Mouse (Mus musculus) macrophage (primary cell): ENCODE data around the gene Ubqln1. TPM values are rescaled to one million over a fixed set of nuclear protein-coding genes. Genes with fewer than 3 reads are reported as not detected.
A peak's percentile ranks its signal among the peaks of the same experiment; 100 is the strongest.

Source experiments
- H3K27ac ChIP-seq: fragments of 350-480 bp; formaldehyde crosslinking; 2 replicates; pipeline ENCODE4 v1.9.0; 2021
- H3K36me3 ChIP-seq: fragments of 350-480 bp; formaldehyde crosslinking; 2 replicates; pipeline ENCODE4 v1.9.0; 2021; ENCODE audit errors: inconsistent target
- H3K4me3 ChIP-seq: fragments of 350-480 bp; formaldehyde crosslinking; 2 replicates; pipeline ENCODE4 v1.9.0; 2021; ENCODE audit errors: inconsistent target
- H3K79me2 ChIP-seq: fragments of 350-480 bp; formaldehyde crosslinking; 2 replicates; pipeline ENCODE4 v1.9.0; 2021; ENCODE audit errors: inconsistent target
- WGBS: methylation state at CpG from one replicate; pipeline ENCODE4 v1.1.7; 2026; ENCODE audit warnings: inconsistent platforms; ENCODE audit not compliant: missing documents; 5-methylcytosine and 5-hydroxymethylcytosine counted together
- polyA plus RNA-seq: library from polyadenylated mRNA; stranded (reverse); fragments of 250-400 nt; gene quantifications from 3 replicates; pipeline ENCODE4 v1.2.4, GENCODE M21; 2018; ENCODE audit warnings: inconsistent platforms

The Ubqln1 gene
- polyA plus RNA-seq, 1 experiment from 2014 or later, result 66.0 TPM

- Histone ChIP-seq H3K79me2 (peaks cover 18% of the 10 kb centered on the region; the same call in 1 of the 2 replicates), H3K4me3 (no peak overlapping the region), H3K36me3 (peaks cover 51% of the 10 kb centered on the region), H3K27ac (no peak overlapping the region)
- WGBS, result 58% methylated on average over 4 of the region's 4 CpGs
Observed at GRCm38 (mm10) chr13:58188412-58188811, 27.0 kb downstream of the Ubqln1 start.

- Histone ChIP-seq H3K36me3 (peaks cover 52% of the 10 kb centered on the region), H3K4me3 (no peak overlapping the region), H3K27ac (no peak overlapping the region), H3K79me2 (peaks cover 18% of the 10 kb centered on the region; the same call in 1 of the 2 replicates)
- WGBS, result 94% methylated on average over 3 of the region's 3 CpGs
Observed at GRCm38 (mm10) chr13:58187751-58188150, 27.7 kb downstream of the Ubqln1 start.

GRCm38 (mm10) chr13:58186281-58186680 is 29.2 kb downstream of the Ubqln1 start:
- H3K27ac ChIP-seq, result no peak overlapping the region
- H3K79me2 ChIP-seq, result peaks cover 18% of the 10 kb centered on the region; the same call in 1 of the 2 replicates
- peaks cover 43% of the 10 kb centered on the region for H3K36me3 ChIP-seq
- H3K4me3 ChIP-seq, result no peak overlapping the region
- 98% methylated on average over 8 of the region's 8 CpGs for WGBS

- peaks cover 41% of the 10 kb centered on the region for H3K36me3 ChIP-seq
- H3K4me3 ChIP-seq, result no peak overlapping the region
- 92% methylated on average over 3 of the region's 3 CpGs for WGBS
- peaks cover 18% of the 10 kb centered on the region; the same call in 1 of the 2 replicates for H3K79me2 ChIP-seq
- no peak overlapping the region for H3K27ac ChIP-seq
Observed at GRCm38 (mm10) chr13:58184111-58184510, 31.3 kb downstream of the Ubqln1 start.

- Histone ChIP-seq H3K4me3 (no peak overlapping the region), H3K36me3 (peaks cover 56% of the 10 kb centered on the region), H3K27ac (no peak overlapping the region), H3K79me2 (peaks cover 4% of the 10 kb centered on the region; the same call in 1 of the 2 replicates)
- WGBS, result 93% methylated on average over 14 of the region's 14 CpGs
Observed at GRCm38 (mm10) chr13:58181607-58182551, 33.6 kb downstream of the Ubqln1 start.

GRCm38 (mm10) chr13:58177511-58178208 is 37.8 kb downstream of the Ubqln1 start:
- 98% methylated on average over 9 of the region's 9 CpGs for WGBS
- Histone ChIP-seq H3K4me3 (no peak overlapping the region), H3K27ac (no peak overlapping the region)

GRCm38 (mm10) chr13:58176105-58176504 is 39.3 kb downstream of the Ubqln1 start:
- WGBS, result 98% methylated on average over 3 of the region's 3 CpGs
- no peak overlapping the region for H3K4me3 ChIP-seq
- H3K79me2 ChIP-seq, result no peaks in the 10 kb centered on the region
- H3K27ac ChIP-seq, result no peak overlapping the region
- H3K36me3 ChIP-seq, result peaks cover 54% of the 10 kb centered on the region; the same call in 1 of the 2 replicates

More at GRCm38 (mm10) chr13:58177511-58178208, 37.8 kb downstream of the Ubqln1 start:
- no peaks in the 10 kb centered on the region for H3K79me2 ChIP-seq
- H3K36me3 ChIP-seq, result peaks cover 60% of the 10 kb centered on the region; the same call in 1 of the 2 replicates

GRCm38 (mm10) chr13:58168119-58168518 is 47.3 kb downstream of the Ubqln1 start:
- no peak overlapping the region for H3K4me3 ChIP-seq
- H3K27ac ChIP-seq, result no peak overlapping the region
- H3K36me3 ChIP-seq, result peaks cover 18% of the 10 kb centered on the region
- H3K79me2 ChIP-seq, result no peaks in the 10 kb centered on the region

GRCm38 (mm10) chr13:58163343-58163742 is 52.1 kb downstream of the Ubqln1 start:
- no peak overlapping the region for H3K4me3 ChIP-seq
- peaks cover 38% of the 10 kb centered on the region for H3K36me3 ChIP-seq
- 86% methylated on average over 12 of the region's 12 CpGs for WGBS

GRCm38 (mm10) chr13:58160761-58161160 is 54.7 kb downstream of the Ubqln1 start:
- H3K79me2 ChIP-seq, result peaks cover 9% of the 10 kb centered on the region; the same call in 1 of the 2 replicates
- H3K4me3 ChIP-seq, result no peak overlapping the region
- WGBS, result 98% methylated on average over 13 of the region's 15 CpGs
- no peak overlapping the region for H3K27ac ChIP-seq
- H3K36me3 ChIP-seq, result peaks cover 38% of the 10 kb centered on the region

More at GRCm38 (mm10) chr13:58163343-58163742, 52.1 kb downstream of the Ubqln1 start:
- H3K79me2 ChIP-seq, result peaks cover 9% of the 10 kb centered on the region; the same call in 1 of the 2 replicates
- no peak overlapping the region for H3K27ac ChIP-seq

- WGBS, result 3% methylated on average over 15 of the region's 16 CpGs
- Histone ChIP-seq H3K79me2 (peaks cover 9% of the 10 kb centered on the region; the same call in 1 of the 2 replicates), H3K27ac (peak overlapping the region; percentile 31), H3K4me3 (peak overlapping the region; percentile 90), H3K36me3 (peaks cover 25% of the 10 kb centered on the region)
Observed at GRCm38 (mm10) chr13:58158099-58158912, 57.1 kb downstream of the Ubqln1 start.

- Histone ChIP-seq H3K4me3 (peak within 1 kb of the TSS; percentile 90), H3K27ac (peak within 1 kb of the TSS; percentile 31), H3K79me2 (peaks cover 9% of the 10 kb centered on the region; the same call in 1 of the 2 replicates), H3K36me3 (peaks cover 23% of the 10 kb centered on the region)
- under 1% methylated on average over 30 of the region's 30 CpGs for WGBS
Observed at GRCm38 (mm10) chr13:58157447-58158098, 57.9 kb downstream of the Ubqln1 start, which contains the start of gene Idnk. TSS of gene Idnk (plus strand) at chr13:58157649.

GRCm38 (mm10) chr13:58157036-58157435 is 58.4 kb downstream of the Ubqln1 start:
- H3K36me3 ChIP-seq, result peaks cover 23% of the 10 kb centered on the region
- peak overlapping the region; percentile 90 for H3K4me3 ChIP-seq
- peaks cover 9% of the 10 kb centered on the region; the same call in 1 of the 2 replicates for H3K79me2 ChIP-seq
- WGBS, result 29% methylated on average over 8 of the region's 8 CpGs
- H3K27ac ChIP-seq, result no peak overlapping the region
